Mouse (Mus musculus): Measurements from ENCODE around the gene Btg4. TPM values are rescaled to one million over a fixed set of nuclear protein-coding genes. Genes with fewer than 3 reads are reported as not detected.

Btg4 gene
- polyA plus RNA-seq (2012; rRNA removed), result not detected in 2 replicates

DNA sequence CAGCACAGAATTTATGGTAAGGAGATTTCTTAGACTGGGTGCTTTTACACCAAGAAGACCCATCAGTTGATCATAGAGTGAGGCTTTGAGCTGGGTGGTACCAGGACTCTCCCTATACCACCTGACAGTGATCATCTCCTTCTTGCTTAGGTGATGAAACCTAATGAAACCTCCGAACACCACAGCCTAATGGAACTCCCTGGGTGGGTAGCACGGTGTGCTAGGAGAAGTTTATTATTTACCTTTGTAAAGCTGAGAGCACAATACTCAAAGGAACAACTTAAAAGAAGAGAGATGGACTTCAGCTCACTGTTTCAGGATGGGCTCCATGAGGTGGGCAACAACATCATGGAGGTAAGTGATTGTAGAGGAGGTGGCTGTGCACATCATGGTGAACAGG is at the start of gene Btg4:
Gene Btg4 (plus strand): TSS at position 301 of the 400 bp plus-strand sequence.
- H3K4me3 ChIP-seq (ENCODE audit: insufficient read depth, low read length), result no peak within 1 kb of the TSS
- no peak for TF ChIP-seq CTCF (IDR thresholded peaks at IDR 0.05; ENCODE audit: extremely low read depth, insufficient read depth, low read length)
- TF ChIP-seq POLR2A (IDR thresholded peaks at IDR 0.05; ENCODE audit: extremely low read depth, insufficient read depth, low read length), result no peak
- no peak within 1 kb of the TSS for H3K27ac ChIP-seq (ENCODE audit: insufficient read depth, low read length)
- no peaks in the 10 kb centered on the region for H3K4me1 ChIP-seq (ENCODE audit: control insufficient read depth, insufficient read depth, low read length)

DNA sequence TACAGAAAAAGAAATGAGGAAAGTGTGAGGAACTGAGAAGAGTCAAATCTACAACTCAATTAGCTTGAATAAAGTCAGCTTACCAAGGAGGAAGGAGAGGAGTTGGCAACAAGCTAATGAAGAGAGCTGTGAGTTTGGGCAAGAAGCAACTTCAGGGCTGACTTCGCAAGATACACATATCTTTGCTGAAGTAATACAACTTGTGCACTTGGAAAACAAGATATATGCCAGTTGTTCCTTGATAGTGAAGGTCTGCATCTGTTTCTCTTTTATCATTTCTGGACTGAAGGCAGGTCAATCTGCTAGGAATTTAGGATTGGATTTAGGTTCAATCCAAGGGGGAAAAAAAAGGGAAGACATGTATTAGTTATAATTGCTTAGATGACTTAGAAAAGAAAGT is 47.1 kb upstream of the Btg4 start:
- no peak for TF ChIP-seq CTCF (IDR thresholded peaks at IDR 0.05; ENCODE audit: extremely low read depth, insufficient read depth, low read length)
- no peak for TF ChIP-seq POLR2A (IDR thresholded peaks at IDR 0.05; ENCODE audit: extremely low read depth, insufficient read depth, low read length)
- no peak overlapping the region for H3K4me3 ChIP-seq (ENCODE audit: insufficient read depth, low read length)
- no peak overlapping the region for H3K27ac ChIP-seq (ENCODE audit: insufficient read depth, low read length)
- no peaks in the 10 kb centered on the region; the same call in 1 of the 2 replicates for H3K4me1 ChIP-seq (ENCODE audit: control insufficient read depth, insufficient read depth, low read length)

DNA sequence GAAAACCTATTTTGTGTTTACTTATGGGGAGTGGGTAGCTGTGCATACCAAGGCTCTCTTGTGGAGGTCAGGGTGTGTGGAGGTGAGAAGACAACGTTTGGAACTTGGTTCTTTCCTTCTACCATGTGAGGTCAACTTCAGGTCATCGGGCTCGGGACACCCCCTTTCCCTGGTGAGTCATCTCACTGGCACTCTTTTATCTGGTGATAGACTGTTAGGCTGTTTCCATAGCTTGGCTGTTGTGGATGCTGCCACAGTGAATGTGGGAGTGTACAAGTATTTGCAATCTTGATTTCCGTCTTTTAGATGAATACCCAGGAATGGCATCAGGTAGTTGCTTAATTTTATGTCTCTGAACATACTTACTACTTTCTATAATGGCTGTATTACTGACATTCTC is 45.0 kb upstream of the Btg4 start:
- Histone ChIP-seq H3K4me3 (ENCODE audit: insufficient read depth, low read length) (no peak overlapping the region), H3K27ac (ENCODE audit: insufficient read depth, low read length) (no peak overlapping the region), H3K4me1 (ENCODE audit: control insufficient read depth, insufficient read depth, low read length) (no peaks in the 10 kb centered on the region)
- no peak for TF ChIP-seq POLR2A (IDR thresholded peaks at IDR 0.05; ENCODE audit: extremely low read depth, insufficient read depth, low read length)
- TF ChIP-seq CTCF (IDR thresholded peaks at IDR 0.05; ENCODE audit: extremely low read depth, insufficient read depth, low read length), result no peak

DNA sequence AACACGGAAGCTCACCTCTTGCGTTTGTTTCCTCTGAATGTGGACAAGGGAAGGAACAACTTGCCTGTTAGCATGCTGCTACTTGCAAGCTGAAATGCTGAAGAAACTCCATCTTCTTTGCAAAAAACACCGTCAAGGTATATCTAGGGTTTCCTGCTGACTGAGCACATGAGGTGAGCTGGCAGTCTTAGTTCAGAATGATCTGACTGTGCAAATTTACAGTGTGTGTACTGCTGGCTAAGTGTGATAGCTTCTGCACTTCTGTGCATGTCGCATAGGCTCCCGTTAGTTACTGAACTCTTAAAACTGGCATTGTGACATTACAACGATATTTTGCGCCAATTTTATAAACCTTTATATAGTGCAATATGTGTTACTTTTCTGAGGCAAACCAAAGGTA is 41.0 kb upstream of the Btg4 start:
- no peak for TF ChIP-seq POLR2A (IDR thresholded peaks at IDR 0.05; ENCODE audit: extremely low read depth, insufficient read depth, low read length)
- TF ChIP-seq CTCF (IDR thresholded peaks at IDR 0.05; ENCODE audit: extremely low read depth, insufficient read depth, low read length), result no peak

DNA sequence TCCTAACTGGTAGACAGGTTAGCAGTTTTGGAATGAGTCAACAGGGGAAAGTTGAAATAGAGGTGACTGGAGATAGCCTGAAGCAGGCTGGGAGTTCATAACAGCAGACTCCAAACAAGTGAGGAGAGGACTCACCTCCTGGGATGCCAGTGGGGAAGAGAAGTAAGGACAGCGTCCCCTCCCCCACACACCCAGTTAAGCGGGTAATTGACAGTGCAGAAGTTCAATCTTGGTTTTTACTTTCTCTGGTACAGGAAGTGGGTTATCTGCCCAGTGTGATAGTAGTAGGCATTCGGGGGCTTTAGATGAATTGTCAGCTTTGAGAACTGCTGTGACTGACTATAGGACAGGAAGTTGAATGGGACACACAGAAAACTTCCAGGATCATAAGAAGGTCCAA is 40.4 kb upstream of the Btg4 start:
- TF ChIP-seq CTCF (IDR thresholded peaks at IDR 0.05; ENCODE audit: extremely low read depth, insufficient read depth, low read length), result no peak
- TF ChIP-seq POLR2A (IDR thresholded peaks at IDR 0.05; ENCODE audit: extremely low read depth, insufficient read depth, low read length), result no peak
- H3K4me3 ChIP-seq (ENCODE audit: insufficient read depth, low read length), result no peak overlapping the region
- no peak overlapping the region for H3K27ac ChIP-seq (ENCODE audit: insufficient read depth, low read length)
- no peaks in the 10 kb centered on the region for H3K4me1 ChIP-seq (ENCODE audit: control insufficient read depth, insufficient read depth, low read length)

More for the DNA sequence above, 41.0 kb upstream of the Btg4 start:
- Histone ChIP-seq H3K27ac (ENCODE audit: insufficient read depth, low read length) (no peak overlapping the region), H3K4me1 (ENCODE audit: control insufficient read depth, insufficient read depth, low read length) (no peaks in the 10 kb centered on the region), H3K4me3 (ENCODE audit: insufficient read depth, low read length) (no peak overlapping the region)

DNA sequence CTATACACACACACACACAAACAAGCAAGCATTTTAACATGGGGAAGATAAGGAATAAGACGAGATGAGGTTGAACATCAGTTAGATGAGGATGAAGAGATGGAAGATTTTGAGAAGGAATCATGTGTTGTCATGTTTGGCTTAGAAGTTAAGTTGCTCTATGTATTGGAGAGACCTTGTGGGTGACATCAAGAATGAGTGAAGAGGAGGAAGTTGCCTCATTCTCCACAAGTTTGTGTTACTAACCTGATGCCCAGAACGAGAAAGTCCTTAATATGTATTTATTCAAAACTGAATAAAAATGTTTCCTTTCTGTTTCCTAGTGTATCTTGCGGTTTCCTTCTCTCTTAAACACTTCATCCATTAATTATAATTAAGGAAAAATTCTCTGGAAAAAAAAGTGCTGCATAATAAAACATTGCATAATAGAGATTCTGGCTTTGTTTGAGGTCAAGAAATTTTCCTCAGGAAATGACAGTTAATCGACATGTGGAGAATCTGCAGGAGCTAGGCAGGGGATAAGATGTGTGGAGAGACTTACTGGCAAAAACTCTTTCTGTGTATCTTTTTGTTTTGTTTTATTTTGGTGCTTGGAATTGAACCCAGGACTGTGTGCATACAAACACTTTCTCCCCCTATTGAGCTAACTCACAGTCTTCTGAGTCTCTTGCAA is 39.4 kb upstream of the Btg4 start:
- TF ChIP-seq POLR2A (IDR thresholded peaks at IDR 0.05; ENCODE audit: extremely low read depth, insufficient read depth, low read length) (no peak), CTCF (IDR thresholded peaks at IDR 0.05; ENCODE audit: extremely low read depth, insufficient read depth, low read length) (no peak)
- no peaks in the 10 kb centered on the region for H3K4me1 ChIP-seq (ENCODE audit: control insufficient read depth, insufficient read depth, low read length)

DNA sequence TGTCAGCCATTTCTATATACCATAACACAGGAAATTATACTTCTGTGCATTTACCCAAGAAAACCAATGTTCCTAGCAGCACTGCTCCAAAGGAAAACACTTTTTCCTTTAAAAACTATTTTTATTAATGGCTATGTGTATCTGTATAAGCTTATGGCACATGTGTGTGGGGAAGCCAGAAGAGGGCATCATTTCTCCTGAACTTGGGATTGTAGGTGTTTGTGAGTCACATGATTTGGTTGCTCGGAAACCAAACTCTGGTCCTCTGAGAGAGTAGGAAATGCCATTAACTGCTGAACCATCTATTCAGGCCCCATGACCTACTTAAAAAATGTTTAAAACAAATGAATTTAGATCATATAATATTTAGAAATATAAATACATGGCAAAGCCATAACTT is 33.7 kb upstream of the Btg4 start:
- Histone ChIP-seq H3K4me3 (ENCODE audit: insufficient read depth, low read length) (no peak overlapping the region), H3K27ac (ENCODE audit: insufficient read depth, low read length) (no peak overlapping the region), H3K4me1 (ENCODE audit: control insufficient read depth, insufficient read depth, low read length) (no peaks in the 10 kb centered on the region)
- TF ChIP-seq POLR2A (IDR thresholded peaks at IDR 0.05; ENCODE audit: extremely low read depth, insufficient read depth, low read length), result no peak

More for the DNA sequence above, 39.4 kb upstream of the Btg4 start:
- no peak overlapping the region for H3K4me3 ChIP-seq (ENCODE audit: insufficient read depth, low read length)
- no peak overlapping the region for H3K27ac ChIP-seq (ENCODE audit: insufficient read depth, low read length)

DNA sequence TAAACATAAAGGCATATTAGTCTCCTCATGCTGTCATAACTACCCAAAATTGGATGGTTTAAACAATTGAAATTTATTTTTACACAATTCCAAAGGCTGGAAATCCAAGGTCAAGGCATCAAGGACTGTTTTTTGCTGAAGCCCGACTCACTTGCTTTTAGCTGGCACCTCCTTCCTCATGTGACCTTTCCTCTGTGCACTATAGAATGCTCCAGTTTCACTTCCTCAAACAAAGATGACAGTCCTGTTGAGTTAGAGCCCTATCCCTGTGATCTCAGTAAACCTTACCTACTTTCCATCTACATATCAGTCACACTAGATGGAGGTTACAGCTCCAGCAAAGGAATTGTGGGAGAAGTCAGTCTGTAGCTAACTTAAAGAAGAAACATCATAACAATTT is 30.6 kb upstream of the Btg4 start:
- Histone ChIP-seq H3K27ac (ENCODE audit: insufficient read depth, low read length) (no peak overlapping the region), H3K4me1 (ENCODE audit: control insufficient read depth, insufficient read depth, low read length) (no peaks in the 10 kb centered on the region), H3K4me3 (ENCODE audit: insufficient read depth, low read length) (no peak overlapping the region)
- TF ChIP-seq CTCF (IDR thresholded peaks at IDR 0.05; ENCODE audit: extremely low read depth, insufficient read depth, low read length), result no peak
- no peak for TF ChIP-seq POLR2A (IDR thresholded peaks at IDR 0.05; ENCODE audit: extremely low read depth, insufficient read depth, low read length)

DNA sequence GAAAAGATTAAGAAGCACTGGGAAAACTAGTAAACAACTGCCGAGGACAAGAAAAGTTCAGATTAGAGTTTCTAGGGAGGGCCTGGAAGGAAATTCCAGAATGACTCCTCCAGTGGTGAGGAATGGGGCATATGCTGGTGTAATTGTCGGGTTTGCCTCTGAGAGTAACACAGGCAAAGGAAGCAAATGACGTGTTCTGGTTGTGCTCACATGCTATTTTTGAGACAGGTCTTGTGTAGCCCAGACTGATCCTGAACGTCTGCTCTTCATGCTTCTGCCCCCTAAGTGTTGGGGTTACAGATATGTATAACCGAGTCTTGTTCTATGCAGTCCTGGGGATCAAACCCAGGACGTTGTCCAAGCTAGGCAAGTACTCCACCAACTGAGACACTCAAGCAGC is 29.1 kb upstream of the Btg4 start:
- TF ChIP-seq CTCF (IDR thresholded peaks at IDR 0.05; ENCODE audit: extremely low read depth, insufficient read depth, low read length) (no peak), POLR2A (IDR thresholded peaks at IDR 0.05; ENCODE audit: extremely low read depth, insufficient read depth, low read length) (no peak)
- H3K4me3 ChIP-seq (ENCODE audit: insufficient read depth, low read length), result no peak overlapping the region
- H3K4me1 ChIP-seq (ENCODE audit: control insufficient read depth, insufficient read depth, low read length), result no peaks in the 10 kb centered on the region
- H3K27ac ChIP-seq (ENCODE audit: insufficient read depth, low read length), result no peak overlapping the region

DNA sequence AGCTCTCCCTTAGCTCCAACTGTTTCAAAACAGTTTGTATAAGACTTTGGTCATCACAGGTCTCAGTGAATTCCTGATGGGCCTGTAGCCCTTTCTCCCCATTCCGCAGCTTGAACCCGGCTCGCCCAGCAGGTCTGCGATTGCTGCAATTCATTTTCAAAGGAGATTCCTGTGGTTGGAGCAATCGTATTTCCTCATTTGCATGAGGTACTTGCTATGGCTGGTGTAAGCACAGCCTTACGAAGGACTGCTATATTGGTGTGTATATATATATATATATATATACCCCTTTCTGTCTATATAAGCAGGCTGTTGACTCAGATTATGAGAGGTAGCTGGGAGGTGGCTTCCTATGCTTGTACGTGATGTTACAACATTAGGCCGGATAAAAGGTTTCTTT is 28.4 kb upstream of the Btg4 start:
- Histone ChIP-seq H3K4me3 (ENCODE audit: insufficient read depth, low read length) (no peak overlapping the region), H3K27ac (ENCODE audit: insufficient read depth, low read length) (no peak overlapping the region), H3K4me1 (ENCODE audit: control insufficient read depth, insufficient read depth, low read length) (no peaks in the 10 kb centered on the region)
- TF ChIP-seq CTCF (IDR thresholded peaks at IDR 0.05; ENCODE audit: extremely low read depth, insufficient read depth, low read length) (no peak), POLR2A (IDR thresholded peaks at IDR 0.05; ENCODE audit: extremely low read depth, insufficient read depth, low read length) (no peak)

Measured in cortical plate, adult 2 months (tissue).